Mouse (Mus musculus) kidney, embryonic 15.5 days (tissue): ENCODE measurements around the gene 1700029I15Rik. TPM values are rescaled to one million over a fixed set of nuclear protein-coding genes. Genes with fewer than 3 reads are reported as not detected.
A peak's percentile ranks its signal among the peaks of the same experiment; 100 is the strongest.

Source experiments
- ATAC-seq: fragments of 200-750 bp; cut with Nextera tagmentation; replicated peaks from 2 replicates; pipeline ENCODE4 v1.8.0; 2017; ENCODE audit warnings: moderate TSS enrichment; ENCODE audit not compliant: low FRiP score
- H3K27ac ChIP-seq: fragments of 300-500 bp; sonication (generic); 2 replicates; pipeline ENCODE4 v1.5.1; 2015; ENCODE audit warnings: mild to moderate bottlenecking, inconsistent platforms
- H3K27me3 ChIP-seq: fragments of 300-500 bp; sonication (generic); 2 replicates; pipeline ENCODE4 v1.6.1; 2015; ENCODE audit warnings: inconsistent platforms
- H3K36me3 ChIP-seq: fragments of 300-500 bp; sonication (generic); 2 replicates; pipeline ENCODE4 v1.6.1; 2015; ENCODE audit warnings: inconsistent platforms
- H3K4me1 ChIP-seq: fragments of 300-500 bp; sonication (generic); 2 replicates; pipeline ENCODE4 v1.6.1; 2015; ENCODE audit warnings: inconsistent platforms
- H3K4me2 ChIP-seq: fragments of 300-500 bp; sonication (generic); 2 replicates; pipeline ENCODE4 v1.6.1; 2015; ENCODE audit warnings: moderate library complexity, mild to moderate bottlenecking, inconsistent platforms
- H3K4me3 ChIP-seq: fragments of 300-500 bp; sonication (generic); replicated peaks from 2 replicates; pipeline ENCODE4 v1.5.1; 2015; ENCODE audit warnings: mild to moderate bottlenecking, inconsistent platforms
- H3K9ac ChIP-seq: fragments of 300-500 bp; sonication (generic); 2 replicates; pipeline ENCODE4 v1.6.1; 2015; ENCODE audit warnings: mild to moderate bottlenecking, inconsistent platforms
- H3K9me3 ChIP-seq: fragments of 300-500 bp; sonication (generic); replicated peaks from 2 replicates; pipeline ENCODE4 v1.6.1; 2016; ENCODE audit warnings: inconsistent platforms
- WGBS: fragments of 180-500 bp; shearing (Covaris S2); methylation state at CpG from one replicate; pipeline ENCODE4 v1.1.7; 2015; ENCODE audit warnings: mixed read lengths; 5-methylcytosine and 5-hydroxymethylcytosine counted together
- polyA plus RNA-seq: library from polyadenylated mRNA; unstranded; fragments of >200 nt; fragmentation: Nextera tagmentation; extraction: Ambion mirVana; gene quantifications from 2 replicates; pipeline ENCODE4 v1.2.1, GENCODE M21; 2015

1700029I15Rik gene
- polyA plus RNA-seq: 3.2 and 3.4 TPM in 2 replicates

- no peaks in the 10 kb centered on the region for H3K4me1 ChIP-seq
These were observed at the start of gene 1700029I15Rik for GRCm38 (mm10) chr2:92381901-92382588. TSS of gene 1700029I15Rik (plus strand) at chr2:92382538.

GRCm38 (mm10) chr2:92342418-92342817 lies 39.9 kb upstream of the 1700029I15Rik start:
- no peak overlapping the region for H3K27ac ChIP-seq
- H3K4me3 ChIP-seq: no peak overlapping the region
- no peaks in the 10 kb centered on the region for H3K4me1 ChIP-seq
- no peaks in the 10 kb centered on the region for H3K9me3 ChIP-seq
- H3K27me3 ChIP-seq: no peaks in the 10 kb centered on the region
- H3K9ac ChIP-seq: no peak overlapping the region
- peaks cover 59% of the 10 kb centered on the region for H3K36me3 ChIP-seq
- H3K4me2 ChIP-seq: no peak overlapping the region
- no peak for ATAC-seq

More at GRCm38 (mm10) chr2:92381901-92382588, at the start of gene 1700029I15Rik:
- Histone ChIP-seq H3K27ac (no peak within 1 kb of the TSS), H3K4me2 (no peak within 1 kb of the TSS), H3K9me3 (no peaks in the 10 kb centered on the region), H3K4me3 (no peak within 1 kb of the TSS), H3K9ac (no peak within 1 kb of the TSS), H3K27me3 (no peaks in the 10 kb centered on the region), H3K36me3 (peaks cover 98% of the 10 kb centered on the region)
- ATAC-seq: no peak
- 87% methylated on average over 5 of the region's 5 CpGs for WGBS

GRCm38 (mm10) chr2:92347191-92347590 lies 35.1 kb upstream of the 1700029I15Rik start:
- WGBS: 88% methylated on average over 2 of the region's 2 CpGs
- no peaks in the 10 kb centered on the region for H3K27me3 ChIP-seq
- H3K27ac ChIP-seq: no peak overlapping the region
- H3K4me3 ChIP-seq: no peak overlapping the region
- peaks cover 71% of the 10 kb centered on the region for H3K36me3 ChIP-seq
- ATAC-seq: no peak
- peaks cover 19% of the 10 kb centered on the region for H3K4me1 ChIP-seq
- no peak overlapping the region for H3K9ac ChIP-seq
- H3K4me2 ChIP-seq: no peak overlapping the region
- H3K9me3 ChIP-seq: no peaks in the 10 kb centered on the region

GRCm38 (mm10) chr2:92349589-92350425 lies 32.5 kb upstream of the 1700029I15Rik start:
- peaks cover 73% of the 10 kb centered on the region for H3K36me3 ChIP-seq
- H3K27ac ChIP-seq: peak overlapping the region; percentile 37; the same call in 1 of the 2 replicates
- peaks cover 19% of the 10 kb centered on the region for H3K4me1 ChIP-seq
- ATAC-seq: peak; percentile 49; the same call in 1 of the 2 replicates
- 36% methylated on average over 6 of the region's 6 CpGs for WGBS
- H3K27me3 ChIP-seq: no peaks in the 10 kb centered on the region
- H3K9me3 ChIP-seq: no peaks in the 10 kb centered on the region
- no peak overlapping the region for H3K4me3 ChIP-seq
- H3K9ac ChIP-seq: no peak overlapping the region
- H3K4me2 ChIP-seq: no peak overlapping the region

- Histone ChIP-seq H3K4me3 (no peak overlapping the region), H3K27ac (peak overlapping the region; percentile 37), H3K36me3 (peaks cover 69% of the 10 kb centered on the region), H3K4me1 (peaks cover 19% of the 10 kb centered on the region), H3K27me3 (no peaks in the 10 kb centered on the region), H3K9ac (no peak overlapping the region), H3K9me3 (no peaks in the 10 kb centered on the region), H3K4me2 (no peak overlapping the region)
- 28% methylated on average over 5 of the region's 5 CpGs for WGBS
- ATAC-seq: no peak
These were observed 31.7 kb upstream of the 1700029I15Rik start for GRCm38 (mm10) chr2:92350686-92351085.

- Histone ChIP-seq H3K9me3 (no peaks in the 10 kb centered on the region), H3K27me3 (no peaks in the 10 kb centered on the region), H3K36me3 (peaks cover 73% of the 10 kb centered on the region), H3K4me1 (peaks cover 19% of the 10 kb centered on the region), H3K27ac (no peak overlapping the region), H3K9ac (no peak overlapping the region), H3K4me3 (no peak overlapping the region), H3K4me2 (no peak overlapping the region)
- WGBS: 78% methylated on average over 5 of the region's 5 CpGs
- no peak for ATAC-seq
These were observed 28.9 kb upstream of the 1700029I15Rik start for GRCm38 (mm10) chr2:92353402-92353801.

GRCm38 (mm10) chr2:92354224-92354623 lies 28.1 kb upstream of the 1700029I15Rik start:
- Histone ChIP-seq H3K36me3 (peaks cover 73% of the 10 kb centered on the region), H3K4me3 (no peak overlapping the region), H3K9me3 (no peaks in the 10 kb centered on the region), H3K4me1 (peaks cover 18% of the 10 kb centered on the region), H3K4me2 (no peak overlapping the region), H3K9ac (no peak overlapping the region), H3K27me3 (no peaks in the 10 kb centered on the region), H3K27ac (no peak overlapping the region)
- whole genome bisulfite sequencing: 42% methylated on average over 6 of the region's 6 CpGs
- no peak for ATAC-seq

GRCm38 (mm10) chr2:92359301-92359700 lies 23.0 kb upstream of the 1700029I15Rik start:
- Histone ChIP-seq H3K27ac (no peak overlapping the region), H3K9ac (no peak overlapping the region), H3K4me2 (no peak overlapping the region), H3K36me3 (peaks cover 81% of the 10 kb centered on the region), H3K9me3 (no peaks in the 10 kb centered on the region), H3K4me3 (no peak overlapping the region), H3K4me1 (peaks cover 12% of the 10 kb centered on the region), H3K27me3 (no peaks in the 10 kb centered on the region)
- 97% methylated on average over 2 of the region's 2 CpGs for WGBS
- no peak for ATAC-seq

GRCm38 (mm10) chr2:92360186-92360823 lies 22.0 kb upstream of the 1700029I15Rik start:
- peak overlapping the region; percentile 10; the same call in 1 of the 2 replicates for H3K4me2 ChIP-seq
- peaks cover 12% of the 10 kb centered on the region for H3K4me1 ChIP-seq
- no peaks in the 10 kb centered on the region for H3K27me3 ChIP-seq
- ATAC-seq: peak; percentile 43
- H3K36me3 ChIP-seq: peaks cover 81% of the 10 kb centered on the region
- 45% methylated on average over 25 of the region's 25 CpGs for WGBS
- H3K9me3 ChIP-seq: no peaks in the 10 kb centered on the region
- no peak overlapping the region for H3K9ac ChIP-seq
- peak overlapping the region; percentile 67 for H3K27ac ChIP-seq
- no peak overlapping the region for H3K4me3 ChIP-seq

- Histone ChIP-seq H3K4me2 (peak overlapping the region; percentile 10; the same call in 1 of the 2 replicates), H3K36me3 (peaks cover 82% of the 10 kb centered on the region), H3K9me3 (no peaks in the 10 kb centered on the region), H3K4me1 (peaks cover 12% of the 10 kb centered on the region), H3K9ac (no peak overlapping the region), H3K27me3 (no peaks in the 10 kb centered on the region), H3K27ac (peak overlapping the region; percentile 67), H3K4me3 (no peak overlapping the region)
- 26% methylated on average over 12 of the region's 12 CpGs for WGBS
- peak; percentile 63 for ATAC-seq
These were observed 21.4 kb upstream of the 1700029I15Rik start for GRCm38 (mm10) chr2:92360893-92361292.

- Histone ChIP-seq H3K27ac (no peak overlapping the region), H3K4me3 (no peak overlapping the region), H3K4me1 (peaks cover 12% of the 10 kb centered on the region), H3K9ac (no peak overlapping the region), H3K4me2 (no peak overlapping the region), H3K9me3 (no peaks in the 10 kb centered on the region), H3K27me3 (no peaks in the 10 kb centered on the region), H3K36me3 (peaks cover 81% of the 10 kb centered on the region)
- WGBS: 79% methylated on average over 8 of the region's 8 CpGs
- ATAC-seq: no peak
These were observed 20.5 kb upstream of the 1700029I15Rik start for GRCm38 (mm10) chr2:92361795-92362194.
